Mouse (Mus musculus) CD4-positive, CD25-positive, alpha-beta regulatory T cell, adult 2 months (primary cell): ENCODE measurements around the gene Poglut1.

Source experiments
- DNase-seq: peaks from one replicate; pipeline ENCODE4 v3.0.0-alpha.2; 2012; ENCODE audit warnings: low read depth, low spot score

Poglut1 gene

GRCm38 (mm10) chr16:38475681-38476311, 74.3 kb downstream of the Poglut1 start:
- no peak for DNase-seq
